Mouse (Mus musculus) gastrocnemius, postnatal 4 days (tissue): ENCODE measurements at regions not wholly inside any gene's neighbourhood (a gene's known extent, or its start where the extent isn't known, plus 50 kb on each side); places are given as distances from the start of the nearest gene placed in this dataset.

Experiments used
- DNase-seq, 2 experiments: peaks; one replicate each; pipeline ENCODE4 v3.0.0; 2021 to 2022; ENCODE audit warnings: low spot score in 2 of 2, mixed read lengths in 2 of 2

DNA sequence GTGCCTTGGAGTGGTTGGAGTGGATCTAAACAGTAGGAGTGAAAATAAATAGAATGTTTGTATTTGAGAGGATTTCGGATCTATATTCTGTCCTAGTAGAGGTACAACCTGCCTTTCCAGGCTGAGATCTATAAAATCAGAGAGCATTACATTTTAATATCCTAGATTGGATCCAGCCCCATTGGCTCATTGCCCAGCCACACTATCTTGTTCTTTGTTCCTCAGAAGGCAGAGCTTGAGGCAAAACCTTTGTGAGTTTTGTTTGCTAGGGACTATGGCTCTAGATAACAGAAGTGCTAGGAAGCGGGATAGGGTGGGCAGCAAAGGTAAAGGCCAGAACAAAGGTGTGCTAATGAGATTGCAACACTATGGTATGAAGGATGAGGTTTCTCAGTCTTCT, 78.7 kb upstream of the Cntln start:
- no peak for DNase-seq

DNA sequence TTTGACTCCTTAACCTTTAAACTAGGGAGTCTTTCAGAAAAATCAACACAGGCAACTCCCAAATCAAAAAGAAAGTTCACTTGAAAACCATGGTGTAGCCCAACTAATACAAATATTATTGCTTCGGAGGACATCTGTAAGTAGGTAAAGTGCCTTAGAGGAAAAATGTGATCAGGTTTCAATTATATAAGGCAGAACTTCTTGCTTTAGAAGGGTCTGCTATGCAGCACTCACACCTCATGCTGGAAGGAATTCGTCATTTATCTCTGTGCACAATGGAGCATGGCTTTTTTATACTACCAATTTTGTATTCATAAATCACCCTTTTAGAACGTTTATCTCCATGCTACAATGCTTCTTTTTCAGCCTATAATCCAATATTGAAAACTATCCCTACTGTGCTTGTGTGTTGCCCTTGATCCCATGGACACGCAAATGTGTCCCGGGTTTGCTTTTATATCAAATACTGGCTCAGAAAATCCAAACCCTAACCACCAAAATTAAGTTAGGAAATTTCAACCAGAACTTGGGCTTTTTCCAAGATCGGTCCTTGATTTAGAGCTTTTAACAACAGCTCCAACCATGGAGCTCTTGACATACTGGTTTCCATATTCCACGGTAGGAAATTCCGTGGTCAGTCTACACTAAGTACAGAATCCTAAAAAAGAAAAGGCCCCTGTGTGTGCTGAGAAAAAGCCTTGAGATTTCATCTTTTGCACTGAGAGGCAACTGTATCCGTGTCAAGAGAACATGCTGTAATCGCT, 90.8 kb upstream of the Cntln start:
- DNase-seq: no peak

DNA sequence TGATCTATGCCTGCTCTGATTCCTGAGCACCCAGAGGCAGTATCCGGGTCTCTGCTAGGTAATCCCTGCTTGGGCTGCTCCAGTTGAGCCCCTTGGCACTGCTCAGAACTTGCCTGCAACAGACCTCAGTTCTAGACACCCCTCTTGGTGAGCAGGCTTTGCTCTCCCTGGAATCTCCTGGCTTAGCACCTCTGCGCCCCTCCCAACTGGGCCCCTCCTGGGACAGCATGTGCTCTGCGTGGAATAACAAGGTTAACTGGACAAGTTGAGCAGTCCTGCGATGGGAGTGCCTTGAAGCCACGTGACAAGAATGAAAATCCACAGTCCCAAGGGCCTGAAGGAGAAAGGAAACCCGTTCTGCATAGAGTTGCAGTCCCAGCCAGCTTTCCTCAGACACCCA, 97.5 kb upstream of the Cntln start:
- peak in 1 of 2 experiments; percentile 15 for DNase-seq

- DNase-seq: peak in 1 of 2 experiments; percentile 18
Observed at GRCm38 (mm10) chr4:84768161-84768560, 93.1 kb upstream of the Bnc2 start.

- DNase-seq: no peak
Observed at GRCm38 (mm10) chr4:84766708-84767425, 91.8 kb upstream of the Bnc2 start.

DNA sequence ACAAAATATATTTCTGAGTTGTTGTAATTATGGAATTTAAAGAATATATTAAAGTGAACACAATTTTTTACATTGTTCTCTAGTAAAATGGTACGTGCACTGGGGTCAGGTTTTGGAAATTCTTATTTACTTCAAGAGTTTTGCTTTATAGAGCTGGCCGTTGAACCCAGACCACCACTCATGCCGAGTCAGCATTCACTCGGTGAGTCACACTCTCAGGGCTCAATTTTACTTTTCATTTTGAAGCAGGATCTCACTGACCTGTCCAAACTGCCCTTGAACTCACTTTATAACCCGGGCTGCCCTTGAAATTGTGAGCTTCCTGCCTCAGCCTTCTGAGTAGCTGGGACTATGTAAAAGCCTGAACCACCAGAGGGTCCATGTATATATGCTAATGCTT, 82.1 kb upstream of the Bnc2 start:
- DNase-seq: no peak

- no peak for DNase-seq
Observed at GRCm38 (mm10) chr4:84752613-84753185, 77.6 kb upstream of the Bnc2 start.

DNA sequence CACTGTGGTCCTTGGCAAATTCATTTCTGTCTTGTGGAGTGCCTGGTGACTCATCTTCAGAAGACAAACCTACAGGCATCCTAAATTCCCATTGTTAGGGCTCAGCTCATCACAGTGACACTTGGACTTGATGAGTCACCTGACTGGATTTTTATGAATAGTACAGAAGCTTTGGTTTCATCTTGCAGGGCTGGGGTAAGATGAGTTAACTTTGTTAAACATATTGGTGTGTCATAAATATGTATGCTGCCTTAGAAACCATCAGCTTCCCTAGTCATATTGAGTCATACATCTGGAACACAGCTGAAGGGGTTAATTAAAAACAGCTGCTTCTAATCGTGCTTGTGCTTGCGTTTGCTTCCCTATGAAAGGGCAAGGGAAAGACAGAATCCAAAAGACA, 66.2 kb upstream of the Bnc2 start:
- no peak for DNase-seq

GRCm38 (mm10) chr4:84740816-84741215, 65.7 kb upstream of the Bnc2 start:
- DNase-seq: no peak
